Mouse (Mus musculus) left cerebral cortex, adult 11 months (tissue): ENCODE measurements around the gene Tmem238l.

Source experiments
- DNase-seq: peaks from one replicate; pipeline ENCODE4 v3.0.0; 2022; ENCODE audit warnings: low spot score

The Tmem238l gene

DNA sequence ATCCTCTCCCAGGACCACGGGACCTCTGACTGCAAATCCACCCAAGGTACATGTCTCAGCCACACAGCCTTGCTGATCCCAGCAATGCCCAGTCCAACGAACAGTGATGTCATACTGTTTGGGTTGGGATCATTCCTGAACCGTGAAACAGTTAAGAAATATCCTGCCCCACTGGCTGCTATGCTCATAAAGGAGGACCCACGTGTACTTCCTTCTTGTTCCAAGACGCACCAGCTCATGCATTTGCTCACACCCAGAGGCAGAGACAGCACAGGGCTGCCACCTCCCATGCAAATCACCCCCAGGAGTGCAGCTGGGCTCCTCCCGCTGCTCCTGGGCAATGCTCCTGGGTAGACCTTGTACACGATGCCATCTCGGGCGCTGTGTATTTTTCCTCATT is at the start of gene Tmem238l:
Tmem238l (plus strand) TSS at position 336 of the 400 bp plus-strand sequence.
- DNase-seq, result no peak

DNA sequence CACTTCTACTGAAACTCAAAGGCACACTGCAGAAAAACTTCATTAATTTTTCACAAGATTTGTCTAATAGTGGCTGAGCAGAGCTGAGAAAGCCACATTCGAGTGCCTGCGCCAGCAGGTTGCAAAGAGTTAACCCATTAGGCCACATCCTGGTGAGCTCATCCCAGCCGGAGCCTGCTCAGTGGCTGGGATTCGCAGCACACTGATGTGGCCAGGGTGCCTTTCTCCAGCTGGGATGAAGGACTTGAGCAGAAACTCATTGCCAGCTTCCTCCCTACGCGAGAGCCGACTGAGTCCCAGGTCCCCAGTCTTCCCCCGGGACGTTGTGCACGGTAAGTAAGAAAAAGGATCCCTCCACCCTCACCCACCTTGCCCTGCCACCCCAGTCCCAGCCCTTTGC is 44.6 kb upstream of the Tmem238l start, which contains the start of gene Pirt:
Pirt (plus strand) TSS at position 171 of the 400 bp plus-strand sequence.
- no peak for DNase-seq

DNA sequence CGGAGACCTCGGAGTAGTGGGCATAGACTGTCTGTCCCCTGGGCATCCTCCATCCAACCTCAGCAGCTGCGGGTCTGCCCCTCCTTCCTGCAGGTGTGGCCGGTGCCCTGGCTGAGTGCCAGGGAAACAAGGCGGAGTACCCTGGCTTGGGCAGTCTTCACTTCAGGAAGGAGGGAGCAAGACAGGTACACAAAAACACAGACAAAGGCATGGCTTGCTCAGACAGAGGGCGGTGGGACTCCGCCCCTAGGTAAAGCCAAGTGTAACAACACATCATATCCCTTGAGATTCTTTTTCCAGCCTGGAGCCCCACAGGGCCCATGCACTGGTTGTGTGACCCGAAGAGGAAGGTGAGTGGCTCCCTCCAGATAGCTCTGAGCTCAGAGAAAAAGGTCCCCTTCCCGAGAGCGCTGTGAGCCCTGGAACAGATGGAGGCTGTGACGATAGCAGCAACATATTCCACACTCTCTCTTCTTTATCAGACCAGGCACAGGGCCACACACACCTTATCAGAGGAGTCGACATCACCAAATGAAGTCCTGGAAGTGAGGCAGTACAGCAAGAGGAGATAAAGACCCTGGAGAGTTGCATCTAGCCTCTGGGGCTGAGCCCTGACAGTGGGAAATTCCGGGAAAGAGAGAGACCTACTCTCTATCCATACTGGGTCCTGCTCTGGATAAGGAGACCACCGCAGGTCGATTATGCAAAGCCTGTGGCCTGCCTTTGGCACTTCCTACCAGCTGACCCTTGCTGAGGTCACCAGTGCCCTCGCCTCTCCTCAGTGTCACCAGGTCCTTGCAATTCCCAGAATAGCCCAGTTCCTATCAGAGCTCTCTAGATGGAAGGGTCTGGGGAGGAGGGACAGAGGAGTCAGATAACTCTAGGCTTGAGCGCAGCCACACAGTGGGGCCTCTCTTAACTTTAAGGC is 43.6 kb upstream of the Tmem238l start:
- DNase-seq, result no peak

DNA sequence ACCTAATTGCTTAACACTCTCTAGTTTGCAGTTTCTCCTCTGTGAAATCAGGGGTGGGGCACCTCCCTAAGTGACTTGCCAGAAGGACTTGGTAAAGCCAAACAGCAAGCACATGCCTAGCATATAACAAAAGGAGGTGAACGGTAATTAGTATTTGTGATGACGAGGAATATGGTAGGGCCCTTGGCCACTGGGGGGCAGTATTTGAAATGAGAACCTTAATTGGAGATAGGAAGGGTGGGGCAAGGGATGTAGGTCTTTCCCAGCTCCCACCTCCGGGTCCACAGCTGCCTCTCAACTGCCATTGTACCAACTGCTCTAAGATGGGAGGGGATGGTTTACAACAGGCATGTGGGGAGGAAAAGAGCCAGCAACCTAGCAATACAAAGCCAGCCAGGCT is 42.2 kb upstream of the Tmem238l start:
- no peak for DNase-seq

DNA sequence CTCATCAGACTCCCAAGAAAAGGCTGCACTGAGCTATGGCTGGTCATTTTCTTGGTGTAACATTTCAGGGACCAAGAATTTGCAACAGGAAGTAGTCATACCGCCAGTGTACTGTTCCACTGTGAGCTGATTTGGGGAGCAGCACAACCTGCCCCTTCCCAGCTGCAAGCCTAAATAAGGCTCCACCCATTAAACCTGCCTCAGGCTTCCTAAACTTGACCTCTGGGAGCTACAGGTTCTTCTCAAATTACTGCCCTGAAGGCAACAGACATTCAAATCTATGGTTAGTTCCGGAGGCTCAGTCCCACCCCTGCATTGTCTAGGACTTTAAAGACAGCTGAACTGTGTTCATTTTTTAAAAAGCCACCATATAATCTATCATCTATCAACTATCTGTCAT is 36.4 kb upstream of the Tmem238l start:
- DNase-seq, result no peak

DNA sequence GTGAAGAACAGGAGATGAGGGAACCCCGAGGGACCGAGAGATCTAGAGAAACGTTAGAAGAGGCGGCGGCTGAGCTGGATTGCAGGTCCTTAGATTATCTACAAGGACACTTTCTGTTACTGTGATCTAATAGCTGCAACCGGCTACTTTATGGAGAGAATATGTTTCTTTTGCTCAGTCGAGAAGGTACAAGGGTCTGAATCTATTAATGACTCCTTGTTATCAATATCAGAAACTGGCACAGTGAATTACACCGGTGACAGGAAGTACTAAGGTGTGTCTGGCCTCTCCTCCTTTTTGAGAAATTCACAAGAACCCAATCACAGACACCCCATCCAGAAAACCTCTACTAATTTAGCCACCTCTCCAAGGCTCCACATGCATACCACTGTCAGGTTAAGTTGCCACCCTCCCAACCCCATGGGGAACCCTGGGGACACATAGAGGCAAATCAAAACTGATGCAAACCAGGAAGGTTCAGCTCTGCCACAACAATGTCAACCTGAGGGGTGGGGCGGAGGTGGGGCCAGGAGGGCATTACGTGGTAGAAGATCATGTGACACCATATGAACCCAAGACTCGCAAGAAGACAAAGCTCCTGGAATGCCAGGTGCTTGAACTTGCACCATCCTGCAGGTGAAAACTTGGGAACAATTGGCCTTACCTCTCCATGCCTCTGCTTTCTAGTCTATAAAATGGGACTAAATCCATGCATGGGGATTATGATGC is 32.2 kb upstream of the Tmem238l start:
- DNase-seq, result no peak

DNA sequence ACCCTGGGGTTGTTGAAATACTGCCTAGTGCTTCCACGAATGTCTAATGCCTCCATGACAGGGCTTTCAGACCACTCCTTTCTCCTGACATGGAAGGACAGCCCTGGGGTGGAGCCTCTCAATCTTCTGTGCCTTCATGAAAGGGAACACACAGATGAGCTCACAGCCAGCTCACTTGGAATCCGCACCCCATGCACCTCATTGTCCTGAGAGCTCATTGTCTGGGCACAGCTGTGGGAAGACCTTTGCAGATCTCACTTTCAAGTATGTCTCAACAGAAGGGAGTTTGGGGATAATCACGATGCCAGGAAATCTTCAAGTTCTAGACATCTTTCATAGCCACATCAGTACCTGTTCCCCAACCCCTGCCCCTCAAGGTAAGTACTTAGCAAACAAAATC is 28.1 kb upstream of the Tmem238l start:
- no peak for DNase-seq

DNA sequence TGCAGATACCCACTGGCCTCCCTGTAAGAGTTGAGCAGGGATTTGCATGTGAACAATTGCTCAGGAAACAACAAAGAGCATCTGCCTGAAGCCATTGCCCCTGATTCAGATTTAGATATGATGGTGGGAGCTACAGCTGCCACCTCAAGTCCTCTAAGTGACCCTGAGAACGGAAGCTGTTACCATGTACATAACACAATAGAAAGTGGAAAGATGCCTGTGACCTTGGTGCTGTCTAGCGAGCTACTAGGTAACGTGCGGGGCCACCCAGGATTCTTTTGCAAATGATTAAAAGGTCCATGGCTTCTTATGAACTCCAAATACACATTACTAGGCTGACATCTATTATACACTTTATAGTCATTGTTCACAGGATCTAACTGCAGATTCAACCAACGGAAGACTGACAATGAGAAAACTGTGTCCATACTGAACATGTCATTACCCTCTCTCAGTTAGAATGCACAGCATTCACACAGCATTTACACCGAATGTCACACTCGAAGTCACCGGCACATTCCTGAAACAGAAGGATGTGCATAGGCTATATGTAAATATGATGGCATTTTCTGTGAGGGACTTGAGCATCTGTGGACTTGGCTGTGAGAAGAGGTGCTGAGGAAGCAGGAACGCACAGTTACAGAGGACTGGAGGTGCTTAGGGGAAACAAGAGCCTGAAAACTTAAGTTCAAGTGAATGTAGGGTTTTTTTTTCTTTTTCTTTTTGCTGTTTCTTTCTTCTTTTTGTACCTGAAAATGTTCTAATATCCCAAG is 23.4 kb upstream of the Tmem238l start:
- DNase-seq, result no peak

DNA sequence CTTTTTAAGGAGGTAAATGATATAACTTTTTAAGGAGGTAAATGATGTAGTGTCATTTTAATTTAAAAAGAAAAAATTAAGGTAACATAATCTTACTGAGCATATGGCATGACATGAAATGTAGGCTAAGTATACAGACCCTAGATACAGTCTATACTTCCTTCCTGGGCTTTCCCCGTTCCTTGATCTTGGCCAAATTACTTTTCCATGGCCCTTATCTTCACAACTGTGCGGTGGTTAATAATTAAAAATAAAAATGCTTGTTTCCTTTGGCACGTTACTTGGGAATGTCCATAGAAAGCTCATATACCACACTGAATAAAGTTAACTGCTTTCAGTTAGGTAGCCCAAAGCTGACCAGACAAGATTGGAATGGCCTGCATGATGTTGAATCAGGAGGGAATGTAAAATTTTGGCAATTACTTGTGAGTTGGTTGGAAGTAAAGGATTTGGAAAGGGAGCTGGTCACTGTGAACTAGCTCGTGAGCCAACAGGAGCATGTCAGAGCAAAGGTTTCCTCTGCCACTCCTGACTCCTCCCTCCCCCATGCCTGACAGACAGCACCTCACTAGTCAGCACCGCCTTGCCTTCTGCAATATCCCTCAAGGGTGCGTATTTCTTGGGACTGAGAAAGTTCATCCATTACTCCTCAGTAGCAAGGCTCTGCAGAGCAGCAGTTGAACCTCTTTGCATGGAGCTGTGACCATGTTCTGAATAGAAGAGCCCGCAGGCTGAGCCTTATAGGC is 21.8 kb upstream of the Tmem238l start:
- DNase-seq, result no peak

DNA sequence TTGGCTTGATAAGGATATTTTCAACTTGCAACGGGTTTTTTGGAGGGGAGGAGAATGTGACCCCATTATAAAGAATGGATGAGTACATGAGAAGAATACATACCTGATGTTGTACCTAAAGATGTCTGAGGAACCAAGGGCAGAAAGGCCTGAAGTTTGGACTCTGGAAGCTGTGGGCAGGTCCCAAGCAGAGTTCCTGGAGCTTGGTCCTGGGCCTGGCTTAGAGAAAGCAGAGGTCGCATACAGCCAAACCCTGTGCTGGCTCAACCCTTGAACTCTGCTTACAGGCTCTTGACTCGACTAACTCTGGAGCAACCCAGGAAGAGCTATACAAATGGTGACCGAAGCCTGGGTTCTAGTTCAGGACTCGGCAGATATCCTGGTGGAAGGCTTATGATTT is 14.4 kb upstream of the Tmem238l start:
- no peak for DNase-seq

DNA sequence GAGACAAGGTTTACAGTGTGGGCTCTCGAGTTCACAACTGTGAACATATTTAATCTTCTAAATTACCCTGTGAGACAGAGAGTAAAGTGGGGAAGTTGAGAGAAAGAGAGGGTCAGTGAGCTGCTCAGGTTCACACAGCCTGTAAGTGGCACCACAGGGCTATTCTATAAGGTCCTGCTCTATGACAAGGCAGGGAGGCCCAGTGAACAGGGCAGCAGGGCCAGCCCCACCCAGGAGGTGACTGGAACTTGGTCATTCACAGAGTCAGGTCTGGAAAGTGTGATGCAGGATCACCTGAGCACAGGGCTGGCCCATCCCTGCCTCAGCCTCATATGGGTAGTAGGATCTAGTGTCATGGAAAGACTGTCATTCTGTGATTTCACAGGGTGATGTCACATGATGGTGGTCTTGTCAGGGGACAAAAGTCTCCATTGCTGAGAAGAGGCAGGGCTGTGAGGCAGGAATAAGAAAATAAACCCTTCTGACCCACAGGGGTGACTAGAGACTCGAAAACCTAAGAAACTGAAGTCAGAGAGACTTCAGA is 11.1 kb upstream of the Tmem238l start:
- DNase-seq, result no peak

DNA sequence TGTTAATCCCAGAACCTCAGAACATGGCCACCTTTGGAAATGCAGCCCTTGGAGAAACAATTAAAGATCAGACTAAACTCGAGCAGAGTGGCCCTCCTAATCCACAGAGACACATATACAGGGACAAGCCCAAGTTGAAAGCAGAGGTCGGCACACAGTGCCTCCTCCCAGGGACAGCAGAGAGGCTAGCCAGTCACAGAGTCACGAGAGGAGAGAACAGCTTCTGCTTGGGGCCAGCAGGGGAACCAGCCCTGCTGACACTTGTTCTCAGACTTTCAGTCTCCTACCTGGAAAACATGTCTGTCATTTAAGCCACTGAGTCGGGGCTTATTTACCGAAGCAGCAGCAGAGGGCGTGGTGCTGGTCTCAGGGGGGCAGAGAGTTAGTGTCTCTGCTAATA is 9.9 kb upstream of the Tmem238l start:
- DNase-seq, result no peak

DNA sequence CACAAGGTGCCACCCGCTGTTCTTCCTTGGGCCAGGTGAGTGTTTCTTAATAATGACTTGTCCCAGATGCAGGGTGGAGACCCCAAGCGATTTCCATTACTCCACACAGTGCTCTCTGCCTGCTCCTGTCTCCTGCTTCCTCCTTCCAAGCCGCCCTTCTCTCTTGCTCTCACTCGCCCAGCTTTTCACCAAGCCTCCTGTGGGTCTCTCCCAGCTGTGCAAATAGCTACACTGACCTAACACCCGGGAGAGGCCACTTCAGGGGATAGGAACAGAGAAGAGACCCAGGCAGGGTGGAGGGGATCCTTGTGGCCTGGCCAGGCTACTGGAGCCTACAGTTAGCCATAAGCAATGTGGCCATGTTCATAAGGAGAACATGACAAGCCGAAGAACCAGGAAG is 9.5 kb upstream of the Tmem238l start:
- DNase-seq, result no peak

DNA sequence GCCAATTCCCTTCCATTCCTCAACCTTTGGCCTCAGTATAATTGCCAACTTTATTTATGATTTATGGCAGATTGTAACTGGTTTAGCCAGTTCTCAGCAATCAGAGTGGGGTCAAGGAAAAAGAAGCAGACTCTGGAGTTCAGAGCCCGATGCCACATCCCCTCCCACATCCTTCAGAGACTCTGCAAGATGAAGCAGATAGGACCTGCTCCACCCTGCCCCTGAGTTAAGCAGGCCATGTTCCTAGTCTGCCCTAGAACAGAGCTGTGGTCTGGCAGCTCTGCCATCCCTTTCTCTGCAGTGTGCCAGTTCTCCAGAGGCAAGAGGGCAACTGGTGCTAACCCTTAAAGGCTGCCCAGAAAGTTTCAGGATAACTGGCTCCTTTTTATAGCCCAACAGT is 4.4 kb downstream of the Tmem238l start:
- DNase-seq, result no peak

DNA sequence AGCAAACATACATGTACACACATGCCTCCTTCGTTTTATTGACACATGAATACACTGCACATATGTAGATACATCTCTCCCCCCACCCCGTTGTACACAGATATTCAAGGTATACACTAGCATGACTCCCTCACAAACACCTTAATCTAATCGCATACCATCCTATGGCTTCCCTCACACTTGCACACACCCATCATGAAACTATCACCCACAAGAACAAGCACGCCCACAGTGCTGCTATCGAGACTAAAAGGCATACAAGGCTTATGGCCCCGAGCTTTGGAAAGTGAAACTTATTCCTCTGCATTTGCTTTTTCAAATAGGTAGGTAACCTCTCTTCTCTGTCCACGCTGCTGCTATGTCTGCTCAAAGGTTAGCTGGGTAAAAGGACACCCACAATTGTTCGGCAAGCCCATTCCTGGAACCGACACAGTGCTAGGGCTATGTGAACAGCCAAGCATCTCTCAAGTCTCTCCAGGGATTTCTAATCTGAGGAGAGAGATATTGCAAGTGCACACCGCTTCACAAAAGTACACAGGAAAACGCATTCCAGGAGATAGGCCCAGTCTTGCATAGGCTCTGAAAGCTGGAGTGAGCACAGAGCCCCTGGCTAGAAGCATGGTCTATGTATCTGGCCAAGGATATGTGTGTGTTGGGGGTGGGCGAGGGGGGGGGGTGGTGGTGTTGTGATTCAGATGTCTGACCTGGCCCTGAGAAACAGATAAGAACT is 5.2 kb downstream of the Tmem238l start:
- no peak for DNase-seq

DNA sequence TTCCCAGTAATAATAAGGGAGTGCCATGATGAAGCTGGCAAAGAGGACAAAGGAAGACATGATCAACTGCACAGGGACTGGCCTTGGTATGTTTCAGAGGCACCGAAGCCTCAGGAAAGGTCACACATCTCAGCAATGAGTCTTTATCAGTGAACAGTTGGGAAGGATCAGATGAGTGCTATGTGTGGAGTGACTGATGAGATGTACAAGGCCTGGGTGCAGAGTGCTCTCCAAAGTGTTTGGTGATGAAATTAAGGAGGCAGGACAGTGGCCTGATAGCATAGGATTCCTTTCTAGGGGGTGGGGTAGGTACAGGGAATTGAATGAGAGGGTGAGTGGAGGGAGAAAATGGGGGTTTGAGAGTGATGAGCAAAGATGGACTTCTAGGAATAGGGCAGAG is 7.0 kb downstream of the Tmem238l start:
- DNase-seq, result no peak

DNA sequence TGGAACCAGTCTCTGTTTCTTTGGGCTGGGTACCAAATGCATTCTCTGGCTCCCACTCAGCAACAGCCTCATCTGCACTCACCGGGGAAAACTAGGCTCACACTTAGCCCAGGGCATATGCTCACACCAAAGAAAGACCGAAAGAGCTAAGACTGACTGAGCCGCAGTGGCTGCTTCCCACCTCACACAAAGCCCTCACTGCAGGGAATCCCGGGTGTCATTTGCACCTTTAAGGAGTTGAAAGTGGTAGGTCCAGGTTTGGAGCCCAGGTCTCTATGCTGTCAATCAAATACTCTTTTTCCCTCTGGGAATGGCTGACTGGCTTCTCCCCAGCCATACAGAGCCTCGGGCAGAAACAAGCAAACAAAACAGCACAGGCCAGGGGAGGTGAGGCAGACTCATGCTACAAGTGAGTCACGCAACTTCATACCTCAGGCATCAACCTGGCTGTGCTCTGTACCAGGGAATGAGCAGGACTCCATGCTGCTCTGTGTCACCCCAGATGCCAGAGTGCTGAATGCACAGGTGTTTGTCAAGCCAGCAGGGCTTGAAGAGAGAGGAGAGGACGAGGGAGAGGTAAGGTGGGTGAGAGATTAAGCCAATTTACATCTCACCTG is 10.2 kb downstream of the Tmem238l start:
- DNase-seq, result no peak

DNA sequence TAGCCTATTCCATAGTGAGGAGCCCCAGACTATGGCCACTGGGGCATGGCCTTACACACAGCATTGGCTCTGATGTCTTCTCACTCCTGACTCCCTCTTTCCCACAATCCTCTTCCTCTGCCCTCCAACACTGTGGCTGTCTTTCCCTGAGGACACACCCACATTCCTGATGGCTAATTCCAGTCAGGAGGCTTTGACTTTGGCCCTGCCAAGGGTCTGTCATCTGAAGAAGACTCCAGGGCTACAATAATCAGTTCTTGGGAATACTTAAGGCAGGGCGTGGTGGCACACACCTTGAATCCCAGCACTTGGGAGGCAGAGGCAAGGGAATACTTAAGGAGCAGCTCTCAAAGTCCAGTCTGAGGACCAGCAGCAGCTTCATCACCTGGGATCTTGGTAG is 12.1 kb downstream of the Tmem238l start:
- no peak for DNase-seq

DNA sequence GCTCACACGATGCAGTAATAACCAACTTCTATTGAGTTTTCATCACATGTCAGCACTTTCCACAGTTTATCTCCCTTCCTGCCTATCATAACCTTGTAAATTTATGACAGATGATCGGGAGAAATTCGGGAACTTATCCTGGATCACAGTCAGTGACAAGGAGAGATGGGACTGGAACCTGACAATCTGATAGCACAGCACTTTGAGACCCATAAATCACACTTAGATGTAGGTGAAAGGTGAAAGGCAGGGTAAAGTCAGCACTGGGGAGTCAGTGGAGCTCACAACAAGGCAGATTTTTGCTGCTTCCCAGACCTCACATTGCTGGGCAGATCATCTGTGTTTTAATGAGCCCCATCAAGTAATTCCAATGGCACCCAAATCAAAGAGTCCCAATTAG is 17.1 kb downstream of the Tmem238l start:
- no peak for DNase-seq

DNA sequence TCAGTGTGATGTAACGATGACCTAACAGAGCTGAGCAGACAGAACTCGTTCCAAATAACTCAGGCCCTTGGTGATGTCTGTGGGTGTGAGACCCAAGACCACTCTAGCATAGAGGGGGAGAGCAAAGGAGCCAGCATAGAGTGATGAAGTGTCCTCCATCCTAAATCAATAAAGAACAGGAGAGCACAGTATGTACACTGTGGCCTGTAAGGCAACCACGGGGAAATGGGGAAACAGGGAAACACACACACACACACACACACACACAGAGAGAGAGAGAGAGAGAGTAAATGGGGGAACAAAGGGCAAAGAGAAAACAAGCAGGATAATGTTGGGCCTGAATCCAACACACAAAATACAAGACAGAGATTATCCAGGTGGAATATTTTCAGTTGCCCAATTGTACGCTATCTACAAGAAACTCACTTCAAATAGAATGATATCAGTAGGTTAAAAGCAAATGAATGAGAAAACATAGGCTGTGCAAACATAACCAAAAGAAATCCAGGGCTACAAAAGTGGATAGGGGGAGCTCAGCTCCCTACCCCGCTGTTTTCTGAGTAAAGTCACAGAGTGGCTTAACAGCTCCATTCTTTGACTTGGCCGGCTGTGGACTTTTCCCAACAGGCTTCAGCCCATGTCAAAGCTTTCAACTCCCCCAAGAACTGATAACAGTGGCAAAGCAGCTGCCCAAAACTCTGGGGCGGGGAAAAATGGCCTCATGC is 19.3 kb downstream of the Tmem238l start:
- no peak for DNase-seq
